In genomic region chr11:79145283-79146265, GRCm38 (mm10) we compare ENCODE assay signal across 8 mouse cellular contexts. TPM values are rescaled to one million over a fixed set of nuclear protein-coding genes. Genes with fewer than 3 reads are reported as not detected.
DNase-seq lines count a peak whose midpoint lies in the region; ATAC-seq and TF ChIP-seq lines count a peak whose summit lies in the region.

No protein-coding gene starts in this region.

- intact Hi-C loops in gastrocnemius, postnatal 14 days (cut with DNase I; ENCODE audit: low total_unique reads): no loop called here

- H3K9me3 ChIP-seq in stomach, embryonic 16.5 days (replicated peaks; ENCODE audit: control insufficient read depth, low read length): no peaks in the 10 kb centered on the region

- no peaks in the 10 kb centered on the region for H3K4me1 ChIP-seq in cerebellum, adult 2 months (ENCODE audit: control insufficient read depth, insufficient read depth, low read length)
- H3K4me1 ChIP-seq in stomach, embryonic 16.5 days (ENCODE audit: control insufficient read depth, insufficient read depth, low read length): peaks cover 20% of the 10 kb centered on the region

- peak overlapping the region; percentile 63 for H3K4me3 ChIP-seq in cerebellum, adult 2 months (replicated peaks; ENCODE audit: insufficient read depth, low read depth, low read length)
- peak overlapping the region; percentile 90 for H3K4me3 ChIP-seq in stomach, embryonic 16.5 days (replicated peaks; ENCODE audit: low read length)

- H3K27ac ChIP-seq in cerebellum, adult 2 months (ENCODE audit: insufficient read depth, low read length): no peak overlapping the region
- H3K27ac ChIP-seq in stomach, embryonic 16.5 days (ENCODE audit: low read length): peak overlapping the region; percentile 92

- peak overlapping the region; percentile 96 for H3K9ac ChIP-seq in stomach, embryonic 16.5 days (ENCODE audit: low read length)

- TF ChIP-seq CTCF in cerebellum, adult 2 months (IDR thresholded peaks at IDR 0.05; ENCODE audit: borderline replicate concordance, insufficient read depth, low read depth, low read length): no peak
- no peak for TF ChIP-seq CTCF in brain, embryonic 14.5 days (IDR thresholded peaks at IDR 0.05; ENCODE audit: borderline replicate concordance, extremely low read depth, insufficient read depth, insufficient read length)

- H3K4me2 ChIP-seq in stomach, embryonic 16.5 days (ENCODE audit: low read depth, low read length): peak overlapping the region; percentile 75

- no peak for TF ChIP-seq POLR2A in cerebellum, adult 2 months (IDR thresholded peaks at IDR 0.05; ENCODE audit: borderline replicate concordance, insufficient read depth, low read length)
- TF ChIP-seq POLR2A in brain, embryonic 14.5 days (IDR thresholded peaks at IDR 0.05; ENCODE audit: borderline replicate concordance, extremely low read depth, insufficient read depth, insufficient read length, poor library complexity, severe bottlenecking): no peak

- H3K27me3 ChIP-seq in cerebellum, adult 2 months (ENCODE audit: control insufficient read depth, insufficient read depth, low read length): no peaks in the 10 kb centered on the region
- H3K27me3 ChIP-seq in stomach, embryonic 16.5 days (ENCODE audit: control insufficient read depth, insufficient read depth, low read length): no peaks in the 10 kb centered on the region

- ATAC-seq in megakaryocyte, adult 5-6 weeks (ENCODE audit: poor library complexity, severe bottlenecking): 0 out of 2 replicates have a peak, but pooled peaks have one; percentile 11
- peak; percentile 20; the same call in 1 of the 2 replicates for ATAC-seq in stomach, embryonic 16.5 days (ENCODE audit: insufficient read depth, low FRiP score)

- 2% methylated on average over 58 of the region's 62 CpGs for WGBS in cerebellum, adult 2 months
- WGBS in stomach, embryonic 16.5 days: 1% methylated on average over 58 of the region's 62 CpGs

- no peaks in the 10 kb centered on the region for H3K36me3 ChIP-seq in stomach, embryonic 16.5 days (ENCODE audit: control insufficient read depth, insufficient read depth, low read length)

- DNase-seq in cerebellum, adult 2 months: peak; percentile 33 to 53
- no peak for DNase-seq in cerebellum, adult 8-10 months
- DNase-seq in 416B (ENCODE audit: low read depth): peak; percentile 37
- DNase-seq in brain, embryonic 14.5 days (ENCODE audit: low read depth): peak; percentile 52
- peak; percentile 41 for DNase-seq in gastrocnemius, postnatal 14 days
- DNase-seq in kidney, postnatal 10 days: peak; percentile 71

RNA-seq across cellular contexts. Expression of gene Ksr1, which starts 0.6 kb away (rescaled TPM):
- 22.4 and 23.2 TPM in 2 replicates for polyA plus RNA-seq in cerebellum, adult 2 months (2012; rRNA removed)
- polyA plus RNA-seq in brain, embryonic 14.5 days (2012; rRNA removed): 23.3 and 26.9 TPM in 2 replicates
- total RNA-seq in gastrocnemius, postnatal 14 days (2021): 10 to 100 TPM; 62.2 to 73.3 TPM
- 6.4 and 6.8 TPM in 2 replicates for total RNA-seq in megakaryocyte, adult 5-6 weeks (2015)
- total RNA-seq in megakaryocyte, adult 5-6 weeks (2017): 5.2 and 10.8 TPM in 2 replicates
- polyA plus RNA-seq in stomach, embryonic 16.5 days (2015; fragmentation: Nextera tagmentation; extraction: Ambion mirVana): 2.1 and 3.2 TPM in 2 replicates
